Mouse (Mus musculus): Measurements from ENCODE around the gene Patz1.

The Patz1 gene

GRCm38 (mm10) chr11:3288521-3289301 lies at the start of gene Patz1:
Gene Patz1, plus strand, starts transcription at chr11:3288874.
- DNase-seq (ENCODE audit: low spot score) = peak; percentile 54

- DNase-seq (ENCODE audit: low spot score) = no peak
Observed at GRCm38 (mm10) chr11:3242395-3242794, 46.3 kb upstream of the Patz1 start.

GRCm38 (mm10) chr11:3243771-3244170 lies 44.9 kb upstream of the Patz1 start:
- no peak for DNase-seq (ENCODE audit: low spot score)

GRCm38 (mm10) chr11:3247387-3247786 lies 41.3 kb upstream of the Patz1 start:
- no peak for DNase-seq (ENCODE audit: low spot score)

- DNase-seq (ENCODE audit: low spot score) = no peak
Observed at GRCm38 (mm10) chr11:3259537-3259936, 29.1 kb upstream of the Patz1 start.

- peak; percentile 51 for DNase-seq (ENCODE audit: low spot score)
Observed at GRCm38 (mm10) chr11:3265291-3266078, 23.2 kb upstream of the Patz1 start.

- DNase-seq (ENCODE audit: low spot score) = peak; percentile 89
Observed at GRCm38 (mm10) chr11:3266079-3266685, 22.5 kb upstream of the Patz1 start, which contains the start of gene Drg1. Gene Drg1, minus strand, starts transcription at chr11:3266415.

GRCm38 (mm10) chr11:3267133-3267532 lies 21.5 kb upstream of the Patz1 start:
- DNase-seq (ENCODE audit: low spot score) = peak; percentile 47

GRCm38 (mm10) chr11:3269241-3269640 lies 19.4 kb upstream of the Patz1 start:
- no peak for DNase-seq (ENCODE audit: low spot score)

- no peak for DNase-seq (ENCODE audit: low spot score)
Observed at GRCm38 (mm10) chr11:3278351-3278750, 10.3 kb upstream of the Patz1 start.

- DNase-seq (ENCODE audit: low spot score) = no peak
Observed at GRCm38 (mm10) chr11:3279729-3280128, 8.9 kb upstream of the Patz1 start.

GRCm38 (mm10) chr11:3282887-3283286 lies 5.8 kb upstream of the Patz1 start:
- no peak for DNase-seq (ENCODE audit: low spot score)

- no peak for DNase-seq (ENCODE audit: low spot score)
Observed at GRCm38 (mm10) chr11:3283645-3284044, 5.0 kb upstream of the Patz1 start.

GRCm38 (mm10) chr11:3285940-3286339 lies 2.7 kb upstream of the Patz1 start:
- DNase-seq (ENCODE audit: low spot score) = no peak

- DNase-seq (ENCODE audit: low spot score) = no peak
Observed at GRCm38 (mm10) chr11:3287131-3287530, 1.5 kb upstream of the Patz1 start.

- no peak for DNase-seq (ENCODE audit: low spot score)
Observed at GRCm38 (mm10) chr11:3287921-3288320, 753 bp upstream of the Patz1 start.

- no peak for DNase-seq (ENCODE audit: low spot score)
Observed at GRCm38 (mm10) chr11:3289302-3289802, 678 bp downstream of the Patz1 start.

- peak; percentile 61 for DNase-seq (ENCODE audit: low spot score)
Observed at GRCm38 (mm10) chr11:3289803-3290639, 1.3 kb downstream of the Patz1 start.

GRCm38 (mm10) chr11:3290640-3291310 lies 2.1 kb downstream of the Patz1 start:
- peak; percentile 59 for DNase-seq (ENCODE audit: low spot score)

- DNase-seq (ENCODE audit: low spot score) = peak; percentile 50
Observed at GRCm38 (mm10) chr11:3291311-3292061, 2.8 kb downstream of the Patz1 start.

Data from c-Kit-positive CD71-positive TER-119-positive erythroid progenitor cells, embryonic 14.5 days (primary cell).